Mouse (Mus musculus) embryonic facial prominence, embryonic 15.5 days (tissue): ENCODE data around the gene Noc4l. TPM values are rescaled to one million over a fixed set of nuclear protein-coding genes. Genes with fewer than 3 reads are reported as not detected.

Experiments used
- ATAC-seq: fragments of 200-750 bp; cut with Nextera tagmentation; 2 replicates; pipeline ENCODE4 v1.8.0; 2017; ENCODE audit warnings: low read depth, moderate TSS enrichment; ENCODE audit not compliant: insufficient number of reproducible peaks, low FRiP score, low TSS enrichment
- H3K27ac ChIP-seq: fragments of 300-500 bp; sonication (generic); replicated peaks from 2 replicates; pipeline ENCODE4 v1.5.1; 2015; ENCODE audit warnings: mild to moderate bottlenecking, inconsistent platforms
- H3K27me3 ChIP-seq: fragments of 300-500 bp; sonication (generic); 2 replicates; pipeline ENCODE4 v1.6.1; 2015; ENCODE audit warnings: inconsistent platforms
- H3K36me3 ChIP-seq: fragments of 300-500 bp; sonication (generic); 2 replicates; pipeline ENCODE4 v1.6.1; 2015; ENCODE audit warnings: mild to moderate bottlenecking, inconsistent platforms
- H3K4me1 ChIP-seq: fragments of 300-500 bp; sonication (generic); 2 replicates; pipeline ENCODE4 v1.6.1; 2015; ENCODE audit warnings: inconsistent platforms
- H3K4me2 ChIP-seq: fragments of 300-500 bp; sonication (generic); replicated peaks from 2 replicates; pipeline ENCODE4 v1.6.1; 2015; ENCODE audit warnings: mild to moderate bottlenecking, inconsistent platforms
- H3K4me3 ChIP-seq: fragments of 300-500 bp; sonication (generic); replicated peaks from 2 replicates; pipeline ENCODE4 v1.5.1; 2015; ENCODE audit warnings: mild to moderate bottlenecking, inconsistent platforms
- H3K9ac ChIP-seq: fragments of 300-500 bp; sonication (generic); 2 replicates; pipeline ENCODE4 v1.6.1; 2015; ENCODE audit warnings: inconsistent platforms
- H3K9me3 ChIP-seq: fragments of 300-500 bp; sonication (generic); replicated peaks from 2 replicates; pipeline ENCODE4 v1.6.1; 2016; ENCODE audit warnings: inconsistent platforms
- WGBS: fragments of 180-500 bp; shearing (Covaris S2); methylation state at CpG from one replicate; pipeline ENCODE4 v1.1.7; 2015; 5-methylcytosine and 5-hydroxymethylcytosine counted together
- polyA plus RNA-seq: library from polyadenylated mRNA; unstranded; fragments of >200 nt; fragmentation: Nextera tagmentation; extraction: Ambion mirVana; gene quantifications from 2 replicates; pipeline ENCODE4 v1.2.1, GENCODE M21; 2015

Gene Noc4l
- polyA plus RNA-seq, 1 experiment from 2014 or later: 48.4 TPM

- H3K9me3 ChIP-seq: no peaks in the 10 kb centered on the region
- no peak overlapping the region for H3K27ac ChIP-seq
- no peak for ATAC-seq
- no peaks in the 10 kb centered on the region for H3K36me3 ChIP-seq
- H3K4me2 ChIP-seq: no peak overlapping the region
- H3K27me3 ChIP-seq: no peaks in the 10 kb centered on the region
- 31% methylated on average over 6 of the region's 6 CpGs for WGBS
- 0 out of 2 replicates have a peak, but pooled peaks cover 2% of the 10 kb centered on the region for H3K4me1 ChIP-seq
- H3K9ac ChIP-seq: no peak overlapping the region
- no peak overlapping the region for H3K4me3 ChIP-seq
These were observed 17.1 kb downstream of the Noc4l start for GRCm38 (mm10) chr5:110635951-110636707.

- Histone ChIP-seq H3K27me3 (0 out of 2 replicates have a peak, but pooled peaks cover 3% of the 10 kb centered on the region), H3K36me3 (no peaks in the 10 kb centered on the region), H3K4me1 (peaks cover 5% of the 10 kb centered on the region; the same call in 1 of the 2 replicates), H3K9ac (no peak overlapping the region), H3K27ac (no peak overlapping the region), H3K4me2 (no peak overlapping the region), H3K9me3 (no peaks in the 10 kb centered on the region), H3K4me3 (no peak overlapping the region)
- WGBS: 57% methylated on average over 2 of the region's 2 CpGs
- no peak for ATAC-seq
These were observed 23.6 kb downstream of the Noc4l start for GRCm38 (mm10) chr5:110629525-110630120.

GRCm38 (mm10) chr5:110628156-110628555, 25.1 kb downstream of the Noc4l start:
- Histone ChIP-seq H3K4me2 (peak overlapping the region; percentile 22), H3K9me3 (no peaks in the 10 kb centered on the region), H3K9ac (no peak overlapping the region), H3K36me3 (no peaks in the 10 kb centered on the region), H3K4me3 (no peak overlapping the region), H3K4me1 (peaks cover 5% of the 10 kb centered on the region; the same call in 1 of the 2 replicates), H3K27me3 (0 out of 2 replicates have a peak, but pooled peaks cover 3% of the 10 kb centered on the region), H3K27ac (no peak overlapping the region)
- no peak for ATAC-seq
- 26% methylated on average over 19 of the region's 19 CpGs for WGBS

GRCm38 (mm10) chr5:110627351-110627750, 25.9 kb downstream of the Noc4l start:
- Histone ChIP-seq H3K4me2 (no peak overlapping the region), H3K36me3 (no peaks in the 10 kb centered on the region), H3K4me1 (peaks cover 5% of the 10 kb centered on the region; the same call in 1 of the 2 replicates), H3K9ac (no peak overlapping the region), H3K9me3 (no peaks in the 10 kb centered on the region), H3K27me3 (0 out of 2 replicates have a peak, but pooled peaks cover 3% of the 10 kb centered on the region), H3K27ac (no peak overlapping the region), H3K4me3 (no peak overlapping the region)
- ATAC-seq: no peak
- 67% methylated on average over 10 of the region's 10 CpGs for WGBS

GRCm38 (mm10) chr5:110624319-110624718, 28.9 kb downstream of the Noc4l start:
- H3K4me1 ChIP-seq: peaks cover 5% of the 10 kb centered on the region; the same call in 1 of the 2 replicates
- no peak for ATAC-seq
- no peak overlapping the region for H3K27ac ChIP-seq
- no peak overlapping the region for H3K4me2 ChIP-seq
- H3K4me3 ChIP-seq: no peak overlapping the region
- 49% methylated on average over 2 of the region's 2 CpGs for WGBS
- no peak overlapping the region for H3K9ac ChIP-seq
- H3K27me3 ChIP-seq: peaks cover 9% of the 10 kb centered on the region; the same call in 1 of the 2 replicates
- H3K36me3 ChIP-seq: no peaks in the 10 kb centered on the region
- H3K9me3 ChIP-seq: no peaks in the 10 kb centered on the region

GRCm38 (mm10) chr5:110619226-110619625, 34.0 kb downstream of the Noc4l start:
- Histone ChIP-seq H3K9ac (no peak overlapping the region), H3K27me3 (peaks cover 5% of the 10 kb centered on the region; the same call in 1 of the 2 replicates), H3K36me3 (no peaks in the 10 kb centered on the region), H3K4me1 (no peaks in the 10 kb centered on the region), H3K27ac (no peak overlapping the region), H3K9me3 (no peaks in the 10 kb centered on the region), H3K4me3 (no peak overlapping the region), H3K4me2 (no peak overlapping the region)
- 80% methylated on average over 6 of the region's 6 CpGs for WGBS
- no peak for ATAC-seq

- H3K9me3 ChIP-seq: no peaks in the 10 kb centered on the region
- H3K36me3 ChIP-seq: no peaks in the 10 kb centered on the region
- peak overlapping the region; percentile 35 for H3K27ac ChIP-seq
- WGBS: 30% methylated on average over 5 of the region's 5 CpGs
- no peaks in the 10 kb centered on the region for H3K27me3 ChIP-seq
- H3K4me3 ChIP-seq: no peak overlapping the region
- H3K9ac ChIP-seq: no peak overlapping the region
- H3K4me1 ChIP-seq: peaks cover 18% of the 10 kb centered on the region
- peak; percentile 90 for ATAC-seq
- H3K4me2 ChIP-seq: no peak overlapping the region
These were observed 41.6 kb downstream of the Noc4l start for GRCm38 (mm10) chr5:110611435-110612158.

GRCm38 (mm10) chr5:110610484-110610883, 42.7 kb downstream of the Noc4l start:
- WGBS: 68% methylated on average over 7 of the region's 7 CpGs
- H3K27me3 ChIP-seq: no peaks in the 10 kb centered on the region
- peaks cover 18% of the 10 kb centered on the region for H3K4me1 ChIP-seq

GRCm38 (mm10) chr5:110609868-110610267, 43.3 kb downstream of the Noc4l start:
- no peak overlapping the region for H3K27ac ChIP-seq
- H3K4me3 ChIP-seq: no peak overlapping the region
- H3K27me3 ChIP-seq: no peaks in the 10 kb centered on the region
- no peaks in the 10 kb centered on the region for H3K36me3 ChIP-seq
- ATAC-seq: no peak
- no peak overlapping the region for H3K9ac ChIP-seq
- WGBS: 62% methylated on average over 5 of the region's 5 CpGs
- peaks cover 18% of the 10 kb centered on the region for H3K4me1 ChIP-seq
- H3K4me2 ChIP-seq: no peak overlapping the region
- no peaks in the 10 kb centered on the region for H3K9me3 ChIP-seq

More at GRCm38 (mm10) chr5:110610484-110610883, 42.7 kb downstream of the Noc4l start:
- H3K9me3 ChIP-seq: no peaks in the 10 kb centered on the region
- H3K27ac ChIP-seq: no peak overlapping the region; the same call in 1 of the 2 replicates
- no peak overlapping the region for H3K4me3 ChIP-seq
- ATAC-seq: no peak
- no peak overlapping the region for H3K4me2 ChIP-seq
- no peaks in the 10 kb centered on the region for H3K36me3 ChIP-seq
- no peak overlapping the region for H3K9ac ChIP-seq

GRCm38 (mm10) chr5:110609425-110609824, 43.8 kb downstream of the Noc4l start:
- H3K4me1 ChIP-seq: peaks cover 18% of the 10 kb centered on the region
- no peak overlapping the region for H3K4me3 ChIP-seq
- no peaks in the 10 kb centered on the region for H3K36me3 ChIP-seq
- 62% methylated on average over 3 of the region's 3 CpGs for WGBS
- H3K9ac ChIP-seq: no peak overlapping the region
- ATAC-seq: no peak
- H3K4me2 ChIP-seq: no peak overlapping the region
- H3K27me3 ChIP-seq: no peaks in the 10 kb centered on the region
- H3K9me3 ChIP-seq: no peaks in the 10 kb centered on the region
- no peak overlapping the region for H3K27ac ChIP-seq

GRCm38 (mm10) chr5:110608941-110609340, 44.3 kb downstream of the Noc4l start:
- no peak for ATAC-seq
- peaks cover 18% of the 10 kb centered on the region for H3K4me1 ChIP-seq
- no peaks in the 10 kb centered on the region for H3K27me3 ChIP-seq
- H3K4me2 ChIP-seq: no peak overlapping the region
- H3K36me3 ChIP-seq: no peaks in the 10 kb centered on the region
- no peak overlapping the region for H3K27ac ChIP-seq
- no peaks in the 10 kb centered on the region for H3K9me3 ChIP-seq
- H3K4me3 ChIP-seq: no peak overlapping the region
- 47% methylated on average over 8 of the region's 8 CpGs for WGBS
- no peak overlapping the region for H3K9ac ChIP-seq
